Mouse (Mus musculus) mammary gland, adult 2 months (tissue): ENCODE results near the gene Efna1. TPM values are rescaled to one million over a fixed set of nuclear protein-coding genes. Genes with fewer than 3 reads are reported as not detected.

Source experiments
- polyA plus RNA-seq: library from polyadenylated mRNA; depleted of rRNA; stranded (reverse); fragments of >200 nt; gene quantifications from 2 replicates; pipeline ENCODE4 v1.2.3, GENCODE M21; 2012; ENCODE audit warnings: low replicate concordance; rRNA removed

Gene Efna1
- polyA plus RNA-seq = 35.6 and 37.1 TPM in 2 replicates

GRCm38 (mm10) chr3:89280606-89281511 lies at the start of gene Efna1:
Gene Efna1, minus strand, starts transcription at chr3:89281142.

GRCm38 (mm10) chr3:89322514-89323165 lies 41.7 kb upstream of the Efna1 start, which contains the start of gene Efna3:
Gene Efna3, minus strand, starts transcription at chr3:89322965.

GRCm38 (mm10) chr3:89270051-89270755 lies 10.7 kb downstream of the Efna1 start, which contains the start of gene Slc50a1:
Gene Slc50a1, minus strand, starts transcription at chr3:89270570.

GRCm38 (mm10) chr3:89259076-89259475 lies 21.9 kb downstream of the Efna1 start, which contains the start of gene Dpm3:
Gene Dpm3, plus strand, starts transcription at chr3:89259358.

GRCm38 (mm10) chr3:89246261-89247100 lies 34.5 kb downstream of the Efna1 start, which contains the start of gene Trim46:
Gene Trim46, minus strand, starts transcription at chr3:89246309.

GRCm38 (mm10) chr3:89245688-89246171 lies 35.2 kb downstream of the Efna1 start, which contains the start of gene Krtcap2:
Gene Krtcap2, plus strand, starts transcription at chr3:89245966.

GRCm38 (mm10) chr3:89228836-89229235 lies 52.1 kb downstream of the Efna1 start, which contains the start of gene Muc1:
Gene Muc1, plus strand, starts transcription at chr3:89229057.

GRCm38 (mm10) chr3:89226900-89227299 lies 54.0 kb downstream of the Efna1 start, which contains the start of gene Mtx1:
Gene Mtx1, minus strand, starts transcription at chr3:89227088.

Other genes with a start within 250 kb of the Efna1 start
- gene Rusc1, start 187.8 kb downstream of the Efna1 start, polyA plus RNA-seq = 43.9 and 51.7 TPM in 2 replicates
- gene Gm43738, start 180.0 kb downstream of the Efna1 start, polyA plus RNA-seq = not detected in 2 replicates
- 69.2 and 93.9 TPM in 2 replicates for gene Fdps, start 179.2 kb downstream of the Efna1 start, polyA plus RNA-seq
- gene Pklr, start 145.0 kb downstream of the Efna1 start, polyA plus RNA-seq = 1.2 TPM in 1 of 2 replicates, not detected in the other
- gene Hcn3, start 120.9 kb downstream of the Efna1 start, polyA plus RNA-seq = 1.7 and 5.4 TPM in 2 replicates
- gene Clk2, start 116.3 kb downstream of the Efna1 start, polyA plus RNA-seq = 52.1 and 77.2 TPM in 2 replicates
- gene Scamp3, start 103.7 kb downstream of the Efna1 start, polyA plus RNA-seq = 149 and 198 TPM in 2 replicates
- gene Fam189b, start 98.0 kb downstream of the Efna1 start, polyA plus RNA-seq = 60.1 and 120 TPM in 2 replicates
- gene Gba, start 78.2 kb downstream of the Efna1 start, polyA plus RNA-seq = 64.0 and 119 TPM in 2 replicates
- gene Thbs3, start 66.0 kb downstream of the Efna1 start, polyA plus RNA-seq = 50.0 and 62.6 TPM in 2 replicates
- 162 and 208 TPM in 2 replicates for gene Mtx1, start 54.1 kb downstream of the Efna1 start, polyA plus RNA-seq
- 12.4 and 14.5 TPM in 2 replicates for gene Muc1, start 52.1 kb downstream of the Efna1 start, polyA plus RNA-seq
- 189 and 281 TPM in 2 replicates for gene Krtcap2, start 35.2 kb downstream of the Efna1 start, polyA plus RNA-seq
- 10.8 and 22.3 TPM in 2 replicates for gene Trim46, start 34.8 kb downstream of the Efna1 start, polyA plus RNA-seq
- 493 and 778 TPM in 2 replicates for gene Dpm3, start 21.8 kb downstream of the Efna1 start, polyA plus RNA-seq
- 258 and 285 TPM in 2 replicates for gene Slc50a1, start 10.6 kb downstream of the Efna1 start, polyA plus RNA-seq
- gene Efna3, start 41.8 kb upstream of the Efna1 start, polyA plus RNA-seq = 8.6 and 12.4 TPM in 2 replicates
- gene Efna4, start 56.9 kb upstream of the Efna1 start, polyA plus RNA-seq = 6.3 and 14.3 TPM in 2 replicates
- 232 and 296 TPM in 2 replicates for gene Adam15, start 68.9 kb upstream of the Efna1 start, polyA plus RNA-seq
- gene Dcst2, start 80.8 kb upstream of the Efna1 start, polyA plus RNA-seq = 2.8 and 6.0 TPM in 2 replicates
- gene Dcst1, start 84.1 kb upstream of the Efna1 start, polyA plus RNA-seq = 1.5 and 1.9 TPM in 2 replicates
- gene Zbtb7b, start 113.6 kb upstream of the Efna1 start, polyA plus RNA-seq = 77.1 and 147 TPM in 2 replicates
- gene Lenep, start 121.7 kb upstream of the Efna1 start, polyA plus RNA-seq = 2.2 TPM in 1 of 2 replicates, not detected in the other
- 50.9 and 64.9 TPM in 2 replicates for gene Flad1, start 130.7 kb upstream of the Efna1 start, polyA plus RNA-seq
- 18.1 and 21.4 TPM in 2 replicates for gene Cks1b, start 137.2 kb upstream of the Efna1 start, polyA plus RNA-seq
- 96.7 and 114 TPM in 2 replicates for gene Shc1, start 137.3 kb upstream of the Efna1 start, polyA plus RNA-seq
- gene Pygo2, start 149.1 kb upstream of the Efna1 start, polyA plus RNA-seq = 36.0 and 171 TPM in 2 replicates
- gene Pbxip1, start 155.6 kb upstream of the Efna1 start, polyA plus RNA-seq = 54.5 and 82.1 TPM in 2 replicates
- 44.4 and 46.6 TPM in 2 replicates for gene Pmvk, start 173.4 kb upstream of the Efna1 start, polyA plus RNA-seq
- gene Kcnn3, start 239.0 kb upstream of the Efna1 start, polyA plus RNA-seq = 4.8 and 5.5 TPM in 2 replicates